Mouse (Mus musculus) liver, embryonic 14.5 days (tissue): ENCODE data around the gene Mical2.

Experiments used
- CTCF ChIP-seq: IDR thresholded peaks from 2 replicates; pipeline ENCODE4 v1.5.1; 2016; ENCODE audit warnings: antibody characterized with exemption, low read depth, control low read depth
- EP300 ChIP-seq: IDR thresholded peaks from 2 replicates; pipeline ENCODE4 v1.6.1; 2016; ENCODE audit warnings: antibody characterized with exemption, low read depth

- TF ChIP-seq CTCF: no peak
- TF ChIP-seq EP300: no peak
These were observed 190.4 kb downstream of the Mical2 start for GRCm38 (mm10) chr7:112416058-112416526.
